Mouse (Mus musculus): Measurements from ENCODE around the gene Ctnnd2.
"Not testable (repeated sequence)": the region's sequence is repeated elsewhere in the genome, so short reads cannot be mapped to it uniquely, and the experiment has no call there.

Ctnnd2 gene

GRCm38 (mm10) chr15:30172391-30173281, at the start of gene Ctnnd2:
Ctnnd2 (plus strand) TSS chr15:30172593.
- in situ Hi-C loops (cut with MseI, MboI): no loop called here

GRCm38 (mm10) chr15:30130705-30131104, 41.7 kb upstream of the Ctnnd2 start:
- in situ Hi-C loops (cut with MseI, MboI): no loop called here

- in situ Hi-C loops (cut with MseI, MboI): not testable (repeated sequence)
These were observed 32.8 kb upstream of the Ctnnd2 start for GRCm38 (mm10) chr15:30139626-30140025.

GRCm38 (mm10) chr15:30145413-30145812, 27.0 kb upstream of the Ctnnd2 start:
- in situ Hi-C loops (cut with MseI, MboI): no loop called here

GRCm38 (mm10) chr15:30152176-30152575, 20.2 kb upstream of the Ctnnd2 start:
- in situ Hi-C loops (cut with MseI, MboI): no loop called here

GRCm38 (mm10) chr15:30157975-30158374, 14.4 kb upstream of the Ctnnd2 start:
- in situ Hi-C loops (cut with MseI, MboI): no loop called here

GRCm38 (mm10) chr15:30170031-30170430, 2.4 kb upstream of the Ctnnd2 start:
- in situ Hi-C loops (cut with MseI, MboI): no loop called here

GRCm38 (mm10) chr15:30171493-30172195, 749 bp upstream of the Ctnnd2 start:
- in situ Hi-C loops (cut with MseI, MboI): no loop called here

GRCm38 (mm10) chr15:30173370-30173941, 1.1 kb downstream of the Ctnnd2 start:
- in situ Hi-C loops (cut with MseI, MboI): no loop called here

GRCm38 (mm10) chr15:30174321-30174720, 1.9 kb downstream of the Ctnnd2 start:
- in situ Hi-C loops (cut with MseI, MboI): no loop called here

GRCm38 (mm10) chr15:30184020-30184419, 11.6 kb downstream of the Ctnnd2 start:
- in situ Hi-C loops (cut with MseI, MboI): no loop called here

GRCm38 (mm10) chr15:30190872-30191271, 18.5 kb downstream of the Ctnnd2 start:
- in situ Hi-C loops (cut with MseI, MboI): no loop called here

GRCm38 (mm10) chr15:30191931-30192668, 19.7 kb downstream of the Ctnnd2 start:
- in situ Hi-C loops (cut with MseI, MboI): no loop called here

- in situ Hi-C loops (cut with MseI, MboI): no loop called here
These were observed 26.0 kb downstream of the Ctnnd2 start for GRCm38 (mm10) chr15:30198429-30198828.

GRCm38 (mm10) chr15:30199785-30200184, 27.4 kb downstream of the Ctnnd2 start:
- in situ Hi-C loops (cut with MseI, MboI): no loop called here

GRCm38 (mm10) chr15:30201211-30201610, 28.8 kb downstream of the Ctnnd2 start:
- in situ Hi-C loops (cut with MseI, MboI): no loop called here

- in situ Hi-C loops (cut with MseI, MboI): no loop called here
These were observed 29.2 kb downstream of the Ctnnd2 start for GRCm38 (mm10) chr15:30201617-30202016.

GRCm38 (mm10) chr15:30212746-30213145, 40.4 kb downstream of the Ctnnd2 start:
- in situ Hi-C loops (cut with MseI, MboI): no loop called here

GRCm38 (mm10) chr15:30215871-30216270, 43.5 kb downstream of the Ctnnd2 start:
- in situ Hi-C loops (cut with MseI, MboI): no loop called here

GRCm38 (mm10) chr15:30229112-30229511, 56.7 kb downstream of the Ctnnd2 start:
- in situ Hi-C loops (cut with MseI, MboI): no loop called here

- in situ Hi-C loops (cut with MseI, MboI): no loop called here
These were observed 63.0 kb downstream of the Ctnnd2 start for GRCm38 (mm10) chr15:30235210-30236034.
